Mouse (Mus musculus) thymus, postnatal 25 days (tissue): ENCODE data around the gene Cdhr3.
A peak's percentile ranks its signal among the peaks of the same experiment; 100 is the strongest.

Source experiments
- DNase-seq: peaks from one replicate; pipeline ENCODE4 v3.0.0; 2022

Gene Cdhr3

DNA sequence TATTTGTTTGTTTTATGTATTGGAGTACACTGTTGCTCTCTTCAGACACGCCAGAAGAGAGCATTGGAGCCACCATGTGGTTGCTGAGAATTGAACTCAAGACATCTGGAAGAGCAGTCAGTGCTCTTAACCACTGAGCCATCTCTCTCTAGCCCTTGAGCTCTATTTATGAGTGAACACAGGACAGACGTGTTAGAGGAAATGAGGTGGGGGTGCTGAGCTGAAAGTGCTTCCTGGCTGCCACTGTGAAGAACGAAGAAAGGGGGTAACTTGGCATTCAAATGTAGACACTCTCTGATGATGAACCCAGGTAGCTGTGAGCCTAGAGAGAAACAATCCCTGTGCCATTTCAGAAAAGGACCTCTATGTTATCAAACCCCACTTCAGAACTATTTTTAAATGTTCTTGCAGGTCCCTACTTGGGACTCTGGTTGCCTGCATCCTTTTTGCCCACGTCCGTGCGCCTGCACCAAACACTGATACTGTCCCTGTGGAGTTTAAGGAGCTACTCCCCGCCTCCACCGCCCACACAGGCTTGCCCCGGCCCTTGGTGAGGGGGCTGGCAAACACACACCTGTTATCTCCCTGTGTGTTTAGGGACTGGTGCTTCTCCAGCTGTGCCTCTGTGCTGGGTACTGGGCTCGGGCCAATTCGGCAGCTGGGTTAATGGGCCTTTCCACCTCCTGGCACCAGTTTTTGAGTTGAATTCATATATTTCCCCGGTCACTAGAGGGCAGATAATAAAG, 58.2 kb downstream of the Cdhr3 start:
- no peak for DNase-seq

DNA sequence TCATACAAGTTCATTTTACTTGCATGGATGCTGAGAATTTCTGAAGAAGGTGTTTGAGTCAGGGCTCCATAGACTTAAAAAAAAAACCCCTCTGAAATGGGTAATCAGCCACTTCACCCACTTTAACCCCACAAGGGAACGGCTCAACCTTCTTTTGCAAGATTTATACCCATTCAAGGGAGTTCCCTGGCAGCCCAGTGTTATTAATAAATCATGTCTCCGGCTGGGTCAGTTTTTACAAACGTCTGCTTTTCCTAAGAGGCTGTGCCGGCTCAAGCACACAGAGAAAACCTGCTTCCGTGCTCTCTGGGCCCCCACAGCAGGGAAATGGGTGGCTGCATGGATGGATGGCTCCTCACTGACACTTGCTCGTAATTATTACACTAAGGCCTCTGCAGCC, 59.5 kb downstream of the Cdhr3 start:
- DNase-seq, result no peak

DNA sequence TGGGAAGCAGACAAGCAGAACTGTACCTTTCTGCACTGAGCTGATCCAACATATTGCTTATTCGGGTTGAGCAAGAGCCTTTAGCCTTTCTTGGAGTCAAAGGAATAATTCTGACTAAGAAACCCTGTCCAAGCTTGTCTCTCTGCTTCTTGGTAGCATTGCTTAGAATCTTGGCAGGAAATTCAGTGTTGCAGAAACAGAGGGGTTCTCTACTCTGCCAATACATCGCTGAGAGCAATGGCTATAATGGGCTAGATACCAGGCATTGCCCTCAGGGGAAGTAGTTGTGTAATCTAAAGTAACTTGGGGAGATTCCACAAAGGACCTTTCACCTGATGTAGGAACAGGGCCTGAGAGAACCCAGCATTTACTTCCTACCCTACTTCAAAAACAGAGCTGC, 62.1 kb downstream of the Cdhr3 start:
- no peak for DNase-seq

DNA sequence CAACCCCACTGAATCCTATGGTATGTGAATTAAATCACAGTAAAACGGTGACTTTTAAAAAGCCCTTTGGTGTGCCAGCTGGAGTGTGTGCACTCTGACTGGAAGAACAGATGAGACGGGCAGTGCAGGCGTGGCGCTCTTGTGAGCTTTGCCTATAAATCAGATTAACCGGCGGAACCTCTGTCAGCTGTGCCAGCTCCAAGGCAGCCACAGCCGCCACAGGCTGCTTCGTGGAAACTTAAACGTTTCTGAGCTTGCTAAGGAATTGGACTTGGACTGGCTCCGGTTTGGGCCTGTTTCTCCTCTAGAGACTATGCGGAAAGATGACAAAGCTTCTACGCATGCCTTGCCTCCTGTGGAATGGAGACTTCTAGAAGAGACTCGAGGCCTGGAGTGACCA, 62.6 kb downstream of the Cdhr3 start:
- no peak for DNase-seq

DNA sequence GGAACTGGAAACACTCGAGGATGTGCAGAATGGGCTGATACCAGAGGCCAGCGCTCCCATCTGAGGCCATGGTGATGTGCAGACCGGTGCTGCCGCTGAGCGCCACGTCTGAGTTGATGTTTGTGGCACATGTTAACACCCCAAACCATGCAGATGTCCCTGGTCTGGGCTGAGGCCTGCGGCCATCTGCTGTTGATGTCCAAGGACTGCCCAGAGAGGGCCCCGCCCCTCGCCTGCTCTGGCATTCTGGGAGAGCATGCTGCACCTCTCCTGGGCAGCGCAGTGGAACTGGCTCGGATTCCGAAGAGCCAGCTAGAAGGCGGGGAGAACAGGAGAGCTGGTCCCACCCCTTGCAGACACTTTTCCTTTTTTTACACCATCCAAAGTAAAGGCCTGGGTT, 64.0 kb downstream of the Cdhr3 start:
- DNase-seq, result no peak

DNA sequence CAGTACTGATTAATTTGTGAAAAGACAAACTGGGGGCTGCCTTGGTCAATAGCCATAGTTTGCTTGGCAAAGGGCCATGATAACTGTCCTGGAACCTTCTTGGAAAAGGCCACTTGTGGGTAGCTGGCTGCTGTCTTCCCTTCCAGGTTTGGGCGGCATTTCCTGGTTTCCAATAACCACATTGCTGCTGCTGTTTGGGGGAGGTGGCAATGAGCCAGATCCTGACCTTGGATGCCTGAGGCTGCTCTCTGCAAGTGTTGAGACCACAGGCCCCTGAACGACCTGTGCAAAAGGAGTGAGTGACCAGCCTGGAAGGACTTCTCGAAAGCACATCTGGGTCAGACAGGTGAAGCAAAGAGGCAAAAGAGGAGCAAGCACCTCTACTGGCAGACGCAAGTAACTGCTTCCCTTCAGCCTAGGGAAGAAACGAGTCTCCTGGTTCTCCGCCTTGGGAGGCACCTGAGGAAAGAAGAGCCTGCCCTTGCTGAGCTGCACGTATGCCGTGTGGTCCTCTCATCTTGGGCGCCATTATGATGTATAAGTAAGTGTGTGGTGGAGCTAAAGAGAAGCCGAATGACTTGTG, 64.5 kb downstream of the Cdhr3 start:
- DNase-seq, result no peak

DNA sequence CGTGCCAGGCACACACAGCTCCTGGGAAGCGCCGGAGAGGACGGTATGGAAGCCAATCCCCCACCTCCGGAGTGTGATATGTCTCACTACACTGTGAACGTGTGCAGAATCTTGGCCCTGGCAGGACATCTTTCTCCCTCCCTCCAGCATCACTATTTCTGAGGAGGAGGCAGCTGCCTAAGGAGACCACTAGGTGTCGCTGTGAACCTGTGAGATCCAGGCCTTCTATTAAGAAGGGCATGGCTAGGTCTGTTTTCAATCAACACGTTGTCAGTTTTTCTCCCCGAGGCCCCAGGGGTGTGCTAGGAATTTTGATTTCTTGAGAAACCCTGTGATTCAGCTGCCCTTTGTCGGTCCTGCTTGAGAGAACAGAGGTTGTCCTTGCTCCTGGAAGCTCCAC, 65.6 kb downstream of the Cdhr3 start:
- peak; percentile 68 for DNase-seq

DNA sequence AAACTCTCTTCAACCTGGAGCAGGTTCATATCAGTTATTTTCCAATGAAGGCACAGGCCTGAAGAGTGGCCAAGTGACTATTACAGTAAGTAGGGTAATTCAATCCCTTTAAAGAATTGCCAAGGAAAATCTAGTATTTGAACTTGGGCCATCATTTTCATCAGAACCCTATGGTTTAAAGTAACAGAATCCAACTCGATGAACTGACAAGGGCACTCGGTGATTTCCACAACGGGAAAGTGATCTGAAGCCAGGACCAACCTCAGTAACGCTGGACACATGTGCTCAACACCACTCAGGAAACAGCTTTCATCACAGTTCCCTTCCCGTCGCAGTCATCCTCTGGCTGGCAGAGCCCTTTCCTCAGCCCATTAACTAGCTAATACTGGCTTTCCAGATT, 68.2 kb downstream of the Cdhr3 start:
- no peak for DNase-seq

DNA sequence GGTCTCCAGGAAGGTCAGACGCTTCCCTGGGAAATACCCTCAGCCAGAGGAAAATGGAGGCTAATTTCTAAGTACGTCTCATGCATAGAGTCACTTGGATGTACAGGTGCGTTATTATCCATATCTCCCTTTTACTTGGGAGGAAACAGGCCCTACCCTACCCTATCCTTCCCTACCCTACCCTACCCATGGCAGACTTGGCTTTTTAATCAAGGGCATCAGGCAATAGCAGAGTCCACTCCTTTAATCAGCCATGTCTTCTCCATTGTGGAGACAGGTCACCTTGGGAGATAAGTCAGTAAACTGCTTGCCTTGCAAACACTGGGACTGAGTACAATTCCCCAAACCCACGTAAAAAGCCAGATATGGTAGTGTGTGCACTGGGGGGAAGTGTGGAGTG, 70.9 kb downstream of the Cdhr3 start:
- no peak for DNase-seq

DNA sequence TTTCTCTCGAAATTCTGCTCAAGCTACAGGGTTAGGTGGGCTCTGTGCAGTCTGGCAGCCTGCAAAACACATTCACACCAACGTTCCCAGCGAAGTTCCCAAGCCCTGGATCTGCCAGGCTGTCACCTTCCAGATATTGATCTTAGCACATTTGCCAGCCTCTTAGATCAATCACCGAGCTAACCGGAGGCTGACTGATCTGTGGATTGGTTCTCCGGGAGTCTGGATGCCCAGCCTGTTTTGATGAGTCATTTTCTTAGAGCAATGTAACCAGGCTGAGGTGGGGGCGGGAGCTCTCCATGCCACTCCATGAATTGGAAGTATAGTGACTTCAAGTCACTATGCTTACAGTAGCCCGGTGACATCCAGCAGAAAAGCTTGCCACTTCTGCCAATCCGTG, 71.5 kb downstream of the Cdhr3 start:
- DNase-seq, result no peak

DNA sequence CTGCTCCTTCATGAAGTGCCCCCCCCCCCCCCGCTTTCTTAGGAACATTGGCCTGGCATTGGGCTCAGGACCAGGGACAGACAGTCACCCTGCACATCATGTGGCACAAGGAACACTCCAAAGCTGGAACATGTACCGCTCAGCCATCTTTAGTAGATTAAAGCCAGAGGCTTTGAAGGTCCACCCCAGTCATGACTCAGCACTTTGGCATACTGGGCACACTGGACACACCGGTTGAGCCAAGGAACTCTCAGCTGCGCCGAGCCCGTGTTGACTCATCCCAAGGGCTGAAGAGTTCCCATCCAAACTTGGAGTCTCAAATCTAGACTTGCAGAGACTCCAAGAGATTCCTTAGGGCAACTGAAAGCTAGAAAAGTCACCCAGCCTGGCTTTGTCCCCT, 72.7 kb downstream of the Cdhr3 start:
- no peak for DNase-seq

DNA sequence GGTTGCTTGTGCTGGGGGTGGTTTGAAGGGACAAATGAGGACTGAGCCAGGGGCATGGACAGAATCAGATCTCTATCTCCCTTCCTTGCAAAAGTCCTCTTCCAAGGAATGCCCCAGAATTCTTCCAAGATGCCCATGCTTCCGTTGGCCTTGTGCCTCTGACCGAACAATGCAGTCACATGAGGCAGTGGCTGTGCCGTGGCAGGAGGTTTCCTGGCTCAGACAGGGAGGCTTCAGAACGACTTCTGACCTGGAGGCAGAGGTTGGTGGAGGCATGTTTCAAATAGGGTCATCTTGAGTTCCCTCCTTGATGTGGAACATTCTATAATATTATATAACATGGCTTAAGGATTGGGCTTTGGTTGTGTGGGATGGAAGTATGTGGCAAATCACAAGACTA, 74.1 kb downstream of the Cdhr3 start:
- no peak for DNase-seq

DNA sequence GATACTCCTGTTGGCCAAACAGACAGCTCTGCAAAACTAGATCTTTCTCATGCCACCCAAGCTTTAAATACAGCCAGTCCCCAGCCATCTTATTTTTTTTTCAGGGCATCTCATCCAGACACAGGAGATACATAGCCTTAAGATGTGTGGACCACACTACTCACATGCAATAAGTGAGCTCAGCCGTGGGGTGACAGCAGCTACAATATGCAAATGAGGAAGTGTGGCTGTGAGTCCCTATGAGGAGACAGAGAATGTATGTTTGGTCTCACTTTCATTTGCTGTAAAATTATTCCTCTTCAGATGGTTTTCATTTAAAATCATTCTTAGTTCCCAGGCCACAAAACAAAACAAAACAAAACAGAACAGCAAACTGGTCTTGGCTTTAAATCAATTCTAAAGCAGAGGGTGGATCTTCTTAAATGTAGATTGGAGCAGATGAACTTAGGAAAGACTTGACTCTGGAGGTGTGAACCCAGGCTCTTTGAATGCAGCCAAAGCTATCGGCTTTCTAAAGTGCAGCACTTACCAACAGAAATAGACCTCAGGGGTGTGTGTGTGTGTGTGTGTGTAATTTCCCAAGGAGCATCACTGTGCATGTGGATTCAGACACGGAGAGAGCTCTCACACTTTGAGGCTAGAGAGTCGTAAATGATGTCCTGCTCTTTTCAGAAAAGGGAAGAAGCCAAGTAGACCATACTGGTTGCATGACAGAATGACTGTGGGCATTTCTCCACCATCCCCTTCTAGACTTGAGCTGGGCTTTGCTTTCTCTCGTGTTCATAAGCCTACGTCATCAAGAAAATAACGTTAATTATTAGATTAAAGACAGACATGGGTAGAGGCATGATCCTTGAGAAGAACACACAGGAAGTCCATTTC, 75.6 kb downstream of the Cdhr3 start:
- DNase-seq, result no peak

DNA sequence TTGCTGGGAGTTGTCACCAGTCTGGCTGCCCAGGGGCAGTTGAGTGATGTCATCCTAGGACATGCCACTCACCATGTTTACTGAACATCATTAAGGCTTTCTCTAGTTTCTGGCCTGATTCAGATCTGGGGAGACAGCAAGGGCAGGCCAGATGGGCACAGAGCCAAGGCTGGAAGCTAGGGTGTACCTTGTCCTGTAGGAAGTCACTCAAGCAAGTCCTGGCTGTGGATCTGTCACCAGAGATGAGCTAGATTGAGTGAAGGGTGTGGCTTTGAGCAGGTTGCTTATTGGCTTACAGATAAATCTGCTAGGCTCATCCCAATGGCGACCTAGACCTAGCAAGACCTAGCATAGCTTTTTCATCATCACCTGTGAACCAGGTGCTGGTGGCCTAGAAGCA, 77.6 kb downstream of the Cdhr3 start:
- DNase-seq, result no peak

DNA sequence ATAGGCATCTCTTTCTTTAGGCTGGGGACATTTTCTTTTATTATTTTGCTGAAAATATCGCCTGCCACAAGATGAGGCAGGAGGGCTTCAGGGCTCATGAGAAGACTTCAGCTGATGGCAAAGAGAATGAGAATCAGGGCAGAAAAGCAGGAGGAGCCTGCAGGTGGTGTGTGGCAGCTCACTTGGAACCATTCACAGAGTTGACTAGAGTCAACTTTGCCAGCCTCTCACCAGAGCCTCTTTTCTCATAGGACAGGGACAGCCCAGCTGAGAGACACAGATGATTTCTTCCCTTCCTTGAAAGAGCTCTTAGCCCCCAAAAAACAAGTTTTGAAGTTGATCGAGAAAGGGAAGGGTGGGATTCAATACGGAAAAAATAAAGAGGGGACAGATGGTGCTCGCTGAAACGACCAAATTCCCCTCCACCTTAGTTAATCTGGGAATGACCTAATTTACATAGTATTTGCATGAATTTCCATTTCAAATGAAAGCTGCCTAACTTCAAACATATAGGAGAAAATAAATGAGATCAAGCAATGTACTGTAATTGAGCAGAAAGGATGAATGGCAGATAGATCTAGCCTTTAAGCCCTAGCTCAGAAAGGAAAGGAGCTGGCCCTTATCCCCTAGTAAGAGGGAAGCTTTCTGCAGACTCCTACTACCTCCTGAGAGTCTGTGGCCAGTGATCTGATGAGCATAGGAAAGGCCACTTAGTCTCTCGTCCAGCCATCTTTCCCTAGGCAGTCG, 78.5 kb downstream of the Cdhr3 start:
- DNase-seq, result no peak

DNA sequence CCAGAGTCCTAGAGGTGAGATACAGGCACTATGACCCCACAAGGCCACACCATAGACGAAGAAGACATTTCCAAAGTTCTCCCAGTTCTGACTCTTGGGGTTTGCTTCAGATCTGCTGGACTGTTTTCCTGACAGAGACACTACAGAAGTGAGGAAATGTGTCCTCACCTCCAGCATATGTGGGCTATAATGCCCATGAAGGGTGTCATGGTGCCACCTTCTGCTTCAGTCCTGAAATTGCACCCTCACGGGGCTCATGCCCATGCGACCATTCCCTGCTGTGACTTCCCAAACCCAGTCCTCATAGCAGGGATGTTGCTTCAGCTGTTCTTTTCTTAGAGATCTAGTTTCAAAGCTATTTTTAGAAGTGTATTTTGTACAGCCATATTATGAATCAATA, 82.6 kb downstream of the Cdhr3 start:
- DNase-seq, result peak; percentile 73

DNA sequence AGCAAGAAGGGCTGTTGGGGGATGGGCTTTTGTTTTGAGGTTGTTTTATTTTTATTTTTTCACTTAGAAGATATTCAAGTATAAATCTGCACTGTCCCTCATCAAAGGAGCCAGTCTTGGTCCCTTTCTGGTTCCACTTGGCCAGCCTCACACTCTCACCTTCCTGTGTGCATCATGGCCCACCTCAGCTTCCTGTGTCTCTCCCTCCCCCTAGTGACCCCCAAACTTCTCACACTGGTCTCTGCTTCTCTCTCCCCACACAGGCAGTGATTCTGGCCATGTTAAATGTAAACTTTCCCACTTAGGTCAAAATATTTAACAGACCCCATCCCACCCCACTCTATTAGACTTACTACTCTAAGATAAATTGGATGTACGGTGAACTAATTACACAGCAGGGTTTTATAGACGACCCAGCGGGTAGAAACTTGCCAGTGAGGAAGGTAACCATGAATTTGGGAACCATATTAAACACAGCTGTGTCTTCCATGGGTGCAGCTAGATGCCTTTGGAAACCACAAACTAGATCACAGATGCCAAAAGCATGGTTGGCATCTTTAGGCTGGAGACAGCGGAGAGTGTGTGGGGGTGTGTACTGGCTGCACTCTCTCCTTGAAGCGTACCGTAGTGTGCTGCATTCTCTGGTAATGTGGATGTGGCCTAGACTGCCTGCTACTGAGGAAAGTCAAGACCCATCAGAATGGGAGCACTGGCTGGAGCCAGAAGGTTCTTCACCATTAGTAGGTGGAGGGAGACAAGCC, 83.3 kb downstream of the Cdhr3 start:
- DNase-seq, result no peak

DNA sequence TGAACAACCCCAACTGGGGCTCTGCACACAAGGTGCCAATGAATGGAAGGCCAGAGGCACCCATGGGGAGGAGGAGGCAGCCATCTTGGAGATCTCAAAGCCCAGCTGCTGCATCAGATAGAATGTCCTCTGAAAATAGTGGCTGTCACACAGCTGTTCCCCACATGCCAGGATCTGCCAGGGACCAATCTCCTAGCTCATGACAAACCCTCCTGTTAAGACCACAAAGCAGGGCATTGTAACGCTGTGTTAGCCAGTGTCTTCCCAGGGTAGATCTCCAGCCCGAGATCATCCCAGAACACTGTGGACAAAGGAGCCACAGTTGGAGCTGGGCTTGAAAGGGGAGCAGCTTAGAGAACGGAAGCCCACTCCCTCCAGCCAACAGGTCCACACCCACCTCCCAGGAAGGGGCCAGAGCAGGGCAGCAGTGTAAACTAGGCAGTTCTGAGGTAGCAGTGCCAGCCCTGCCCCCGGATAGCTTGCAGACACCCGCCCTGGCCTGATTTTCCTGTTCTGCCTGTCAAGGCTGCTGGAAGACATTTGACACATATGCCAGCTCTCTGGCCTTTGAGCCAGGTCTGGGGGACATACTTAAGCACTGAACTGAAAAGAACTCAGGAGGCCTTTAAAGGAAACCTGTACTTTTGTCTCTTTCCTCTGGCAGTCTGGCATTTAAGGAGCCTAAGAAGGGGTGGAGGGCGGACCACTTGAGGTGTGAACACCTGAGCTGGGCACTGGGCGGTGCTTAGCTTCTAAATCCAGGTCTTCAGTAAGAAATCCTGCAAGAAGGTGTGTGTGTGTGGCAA, 84.2 kb downstream of the Cdhr3 start:
- DNase-seq, result no peak

DNA sequence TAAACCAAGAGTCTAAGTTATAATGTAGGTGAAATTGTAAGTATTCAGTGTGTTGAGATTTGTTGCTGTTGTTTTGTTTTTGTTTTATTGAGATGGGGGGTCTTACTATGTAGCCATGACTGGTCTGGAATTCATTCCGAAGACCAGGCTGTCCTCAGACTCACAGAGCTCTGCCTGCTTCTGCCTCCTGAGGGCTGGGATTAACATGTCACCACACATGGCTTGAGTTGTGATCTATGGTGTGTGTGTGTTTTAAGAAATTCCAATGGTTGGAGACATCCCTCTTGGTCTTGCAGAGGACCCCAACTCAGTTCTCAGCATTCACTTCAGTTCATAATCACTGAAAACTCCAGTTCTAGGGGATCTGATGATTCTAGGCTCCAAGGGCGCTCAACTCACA, 85.5 kb downstream of the Cdhr3 start:
- no peak for DNase-seq

DNA sequence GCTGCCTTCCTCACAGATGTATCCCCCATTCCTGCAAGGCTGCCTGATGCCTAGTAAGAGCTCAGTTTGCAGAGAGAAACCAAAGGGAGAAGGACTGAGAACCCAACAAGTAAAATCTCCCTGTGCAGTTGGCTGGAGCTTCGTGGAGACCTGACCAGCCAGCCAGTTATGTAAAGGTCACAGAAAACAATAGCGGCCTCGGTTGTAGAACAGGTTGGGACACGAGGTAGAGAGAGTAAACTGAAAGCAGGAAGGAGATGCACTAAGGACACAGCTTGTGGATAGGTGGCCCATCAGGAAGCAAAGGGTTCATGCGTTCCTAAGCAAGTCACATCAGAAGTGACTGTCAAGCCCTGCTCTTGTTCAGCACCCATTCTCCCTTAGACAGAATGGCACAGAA, 86.8 kb downstream of the Cdhr3 start:
- no peak for DNase-seq

DNA sequence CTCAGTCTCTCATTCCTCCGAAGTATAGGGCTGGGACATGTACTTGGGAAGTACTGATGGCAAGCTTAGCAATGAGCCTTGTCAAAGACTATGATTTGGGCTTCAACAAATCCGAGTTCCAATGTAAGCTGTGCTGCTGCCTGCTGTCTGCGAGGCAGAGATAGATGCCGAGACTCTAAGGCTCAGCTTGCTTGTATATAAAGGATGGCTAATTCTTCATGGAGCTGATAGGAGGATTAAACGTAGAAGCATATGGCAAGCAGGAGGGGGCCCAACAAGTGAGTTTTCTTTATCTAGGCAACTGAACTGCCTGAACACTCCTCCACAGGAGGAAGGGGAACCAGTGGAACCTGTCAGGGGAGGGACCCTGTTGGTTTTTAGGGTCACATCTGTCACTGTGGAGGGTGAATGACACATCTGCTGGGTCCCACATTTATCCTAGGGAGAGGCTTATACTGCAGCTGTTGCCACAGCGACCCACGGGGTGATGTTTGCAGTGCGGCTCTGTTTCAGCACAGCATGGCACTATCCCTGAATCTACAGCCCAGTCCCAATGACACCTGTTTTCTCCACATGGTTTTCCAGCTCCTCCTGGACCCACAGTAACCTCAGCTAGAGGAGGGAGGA, 89.2 kb downstream of the Cdhr3 start:
- DNase-seq, result no peak
